Comparison of ENCODE assay signal across 8 mouse cellular contexts in the genomic region with DNA sequence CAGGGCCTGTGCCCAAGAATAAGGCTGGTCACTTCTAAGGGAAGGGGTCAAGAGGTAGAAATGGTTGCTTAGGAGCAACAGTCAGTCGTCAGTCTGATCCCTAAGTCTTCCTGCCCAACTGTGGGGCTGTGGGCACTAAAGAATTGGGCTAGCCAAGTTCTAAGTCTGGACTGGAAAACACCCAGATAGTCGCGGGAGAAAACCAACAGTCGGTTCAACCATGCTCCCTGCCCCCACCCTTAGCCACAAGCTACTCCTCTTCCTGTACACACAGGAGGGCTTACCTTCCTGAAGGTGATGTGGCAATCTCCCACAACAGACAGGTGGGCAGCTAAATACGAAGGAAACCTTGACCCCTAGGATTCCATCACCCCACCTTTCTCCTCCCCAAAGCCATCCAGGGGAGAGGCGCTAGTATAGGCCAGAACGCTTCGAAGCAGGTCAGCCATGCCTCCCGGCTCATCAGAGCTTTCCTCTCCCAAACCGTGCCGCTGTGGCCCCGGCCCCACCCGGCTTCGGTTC. TPM values are rescaled to one million over a fixed set of nuclear protein-coding genes. Genes with fewer than 3 reads are reported as not detected.
DNase-seq lines count a peak whose midpoint lies in the region; ATAC-seq and TF ChIP-seq lines count a peak whose summit lies in the region.

No protein-coding gene starts in this region.

- no peak for TF ChIP-seq CTCF in E14TG2a.4 (conservative IDR thresholded peaks at IDR 0.05; ENCODE audit: low read length)
- TF ChIP-seq CTCF in stomach, postnatal 0 days (IDR thresholded peaks at IDR 0.05; ENCODE audit: low read depth) = no peak

- H3K4me3 ChIP-seq in heart, embryonic 14.5 days (ENCODE audit: control insufficient read depth in 1 of 2, insufficient read depth in 1 of 2, low read depth in 1 of 2, low read length in 2 of 2) = peak overlapping the region; percentile 65 to 89
- peak overlapping the region; percentile 92 for H3K4me3 ChIP-seq in E14TG2a.4 (replicated peaks; ENCODE audit: low read length)
- peak overlapping the region; percentile 59 for H3K4me3 ChIP-seq in hindbrain, embryonic 15.5 days
- peak overlapping the region; percentile 61 for H3K4me3 ChIP-seq in stomach, postnatal 0 days (ENCODE audit: low read depth, low read length)

- no peak for ATAC-seq in heart, embryonic 14.5 days (ENCODE audit: insufficient number of reproducible peaks, insufficient read depth, low FRiP score, low read depth)
- ATAC-seq in hindbrain, embryonic 15.5 days (ENCODE audit: low FRiP score, low read depth) = peak; percentile 6
- no peak for ATAC-seq in stomach, postnatal 0 days (ENCODE audit: low FRiP score, low TSS enrichment)

- no peaks in the 10 kb centered on the region for H3K9me3 ChIP-seq in heart, embryonic 14.5 days (ENCODE audit: control insufficient read depth, low read length)
- no peaks in the 10 kb centered on the region for H3K9me3 ChIP-seq in E14TG2a.4 (ENCODE audit: low read length)
- H3K9me3 ChIP-seq in hindbrain, embryonic 15.5 days = no peaks in the 10 kb centered on the region
- H3K9me3 ChIP-seq in stomach, postnatal 0 days (ENCODE audit: control insufficient read depth, low read length) = no peaks in the 10 kb centered on the region

- 11% methylated on average over 14 of the region's 14 CpGs for WGBS in heart, embryonic 14.5 days
- WGBS in hindbrain, embryonic 15.5 days = 3% methylated on average over 14 of the region's 14 CpGs
- WGBS in stomach, postnatal 0 days = 16% methylated on average over 14 of the region's 14 CpGs

- no peak for DNase-seq in heart, postnatal 4 days
- peak; percentile 52 to 56 for DNase-seq in cerebellum, postnatal 36 days
- peak; percentile 26 for DNase-seq in lung, postnatal 10 days
- DNase-seq in stomach, postnatal 0 days (ENCODE audit: low spot score) = no peak
- DNase-seq in left cerebral cortex, postnatal 10 days (ENCODE audit: extremely low spot score in 1 of 2, low spot score in 2 of 2) = no peak

- no peak overlapping the region for H3K27ac ChIP-seq in heart, embryonic 14.5 days (replicated peaks in 1 of 2; ENCODE audit: control insufficient read depth in 1 of 2, insufficient read depth in 1 of 2, low read depth in 2 of 2, low read length in 2 of 2)
- peak overlapping the region; percentile 85 for H3K27ac ChIP-seq in hindbrain, embryonic 15.5 days (replicated peaks)
- no peak overlapping the region for H3K27ac ChIP-seq in stomach, postnatal 0 days (replicated peaks)

- no peak for TF ChIP-seq EP300 in stomach, postnatal 0 days (optimal IDR thresholded peaks at IDR 0.05)

- no peaks in the 10 kb centered on the region for H3K36me3 ChIP-seq in heart, embryonic 14.5 days (ENCODE audit: control insufficient read depth, insufficient read depth, low read length)
- no peaks in the 10 kb centered on the region for H3K36me3 ChIP-seq in E14TG2a.4 (ENCODE audit: insufficient read depth, low read length)
- no peaks in the 10 kb centered on the region for H3K36me3 ChIP-seq in hindbrain, embryonic 15.5 days
- H3K36me3 ChIP-seq in stomach, postnatal 0 days (ENCODE audit: control insufficient read depth, insufficient read depth, low read length) = no peaks in the 10 kb centered on the region

- peak overlapping the region; percentile 82 for H3K4me2 ChIP-seq in heart, embryonic 14.5 days (ENCODE audit: low read length)
- peak overlapping the region; percentile 82 for H3K4me2 ChIP-seq in hindbrain, embryonic 15.5 days
- peak overlapping the region; percentile 99 for H3K4me2 ChIP-seq in stomach, postnatal 0 days (replicated peaks; ENCODE audit: low read depth)

- peak overlapping the region; percentile 68 for H3K9ac ChIP-seq in heart, embryonic 14.5 days (ENCODE audit: low read length)
- H3K9ac ChIP-seq in hindbrain, embryonic 15.5 days = peak overlapping the region; percentile 82
- H3K9ac ChIP-seq in stomach, postnatal 0 days (ENCODE audit: low read length) = peak overlapping the region; percentile 47; the same call in 1 of the 2 replicates

- intact Hi-C loops in left cerebral cortex, postnatal 10 days (cut with DNase I) = no loop called here

- H3K27me3 ChIP-seq in heart, embryonic 14.5 days (ENCODE audit: control insufficient read depth, insufficient read depth, low read length) = peaks cover 12% of the 10 kb centered on the region; the same call in 1 of the 2 replicates
- peaks cover 37% of the 10 kb centered on the region for H3K27me3 ChIP-seq in E14TG2a.4 (ENCODE audit: insufficient read depth, low read length)
- no peaks in the 10 kb centered on the region for H3K27me3 ChIP-seq in hindbrain, embryonic 15.5 days
- H3K27me3 ChIP-seq in stomach, postnatal 0 days (ENCODE audit: control insufficient read depth, insufficient read depth, low read length) = no peaks in the 10 kb centered on the region

- peaks cover 5 to 8% of the 10 kb centered on the region in 2 experiments; a peak in 2 of 4 replicates for H3K4me1 ChIP-seq in heart, embryonic 14.5 days (ENCODE audit: control insufficient read depth in 2 of 2, insufficient read depth in 2 of 2, low read length in 2 of 2)
- H3K4me1 ChIP-seq in E14TG2a.4 (replicated peaks; ENCODE audit: low read depth, low read length) = peaks cover 40% of the 10 kb centered on the region
- peaks cover 36% of the 10 kb centered on the region for H3K4me1 ChIP-seq in hindbrain, embryonic 15.5 days (replicated peaks)
- H3K4me1 ChIP-seq in stomach, postnatal 0 days (replicated peaks; ENCODE audit: control insufficient read depth, insufficient read depth) = peaks cover 5% of the 10 kb centered on the region; the same call in 1 of the 2 replicates

RNA-seq across cellular contexts. Expression of gene Cyfip2, which starts 1.4 kb away (rescaled TPM):
- 8.9 TPM in 2 replicates for polyA plus RNA-seq in heart, embryonic 14.5 days (2014; fragmentation: Nextera tagmentation; extraction: Ambion mirVana)
- total RNA-seq in heart, postnatal 4 days (2021) = 10 to 100 TPM; 14.8 to 15.3 TPM
- polyA plus RNA-seq in hindbrain, embryonic 15.5 days (2015; fragmentation: Nextera tagmentation; extraction: Ambion mirVana) = 90.3 and 95.4 TPM in 2 replicates
- polyA plus RNA-seq in stomach, postnatal 0 days (2015; fragmentation: Nextera tagmentation; extraction: Ambion mirVana) = 2.8 and 3.0 TPM in 2 replicates
- 100 to 1,000 TPM; 303 to 311 TPM for total RNA-seq in left cerebral cortex, postnatal 10 days (2021)

Comparison
In these comparisons a context has a peak if more than half of its experiments do, and no peak if none do; other contexts are left out.
1. DNase-seq: peak in cerebellum, postnatal 36 days (2 of 2) and lung, postnatal 10 days (single experiment); none in heart, postnatal 4 days (single experiment), stomach, postnatal 0 days (single experiment) and left cerebral cortex, postnatal 10 days (0 of 2).
2. Peak in every context shown above with its lines, with median percentiles within 50 percentile points of each other: H3K4me2 ChIP-seq, H3K4me3 ChIP-seq and H3K9ac ChIP-seq.